Mouse (Mus musculus) embryo, embryonic 10 days (tissue): ENCODE results near the gene Erg.

Experiments
- DNase-seq: peaks from one replicate; pipeline ENCODE4 v3.0.0-alpha.2; 2015; ENCODE audit warnings: low spot score

The Erg gene

GRCm38 (mm10) chr16:95584751-95585528, 1.5 kb downstream of the Erg start:
- DNase-seq = peak; percentile 22

- no peak for DNase-seq
Observed at GRCm38 (mm10) chr16:95579289-95579688, 7.1 kb downstream of the Erg start.

GRCm38 (mm10) chr16:95573163-95573562, 13.2 kb downstream of the Erg start:
- DNase-seq = no peak

GRCm38 (mm10) chr16:95570616-95571015, 15.8 kb downstream of the Erg start:
- peak; percentile 74 for DNase-seq

GRCm38 (mm10) chr16:95556834-95557233, 29.6 kb downstream of the Erg start:
- DNase-seq = no peak

GRCm38 (mm10) chr16:95553136-95553535, 33.3 kb downstream of the Erg start:
- no peak for DNase-seq

- DNase-seq = no peak
Observed at GRCm38 (mm10) chr16:95552495-95552894, 33.9 kb downstream of the Erg start.

- no peak for DNase-seq
Observed at GRCm38 (mm10) chr16:95550496-95550895, 35.9 kb downstream of the Erg start.

- no peak for DNase-seq
Observed at GRCm38 (mm10) chr16:95544753-95545152, 41.6 kb downstream of the Erg start.

GRCm38 (mm10) chr16:95543471-95543870, 42.9 kb downstream of the Erg start:
- DNase-seq = no peak

GRCm38 (mm10) chr16:95535151-95535550, 51.2 kb downstream of the Erg start:
- no peak for DNase-seq

GRCm38 (mm10) chr16:95532387-95533077, 53.9 kb downstream of the Erg start:
- no peak for DNase-seq

- no peak for DNase-seq
Observed at GRCm38 (mm10) chr16:95527561-95527960, 58.8 kb downstream of the Erg start.

- no peak for DNase-seq
Observed at GRCm38 (mm10) chr16:95519520-95519919, 66.9 kb downstream of the Erg start.

GRCm38 (mm10) chr16:95506051-95506450, 80.3 kb downstream of the Erg start:
- no peak for DNase-seq

- DNase-seq = no peak
Observed at GRCm38 (mm10) chr16:95496582-95497300, 89.7 kb downstream of the Erg start.

GRCm38 (mm10) chr16:95494108-95494507, 92.3 kb downstream of the Erg start:
- peak; percentile 45 for DNase-seq

GRCm38 (mm10) chr16:95493336-95493735, 93.1 kb downstream of the Erg start:
- no peak for DNase-seq

- no peak for DNase-seq
Observed at GRCm38 (mm10) chr16:95492146-95492545, 94.2 kb downstream of the Erg start.

GRCm38 (mm10) chr16:95490386-95490785, 96.0 kb downstream of the Erg start:
- peak; percentile 38 for DNase-seq

GRCm38 (mm10) chr16:95487606-95488351, 98.6 kb downstream of the Erg start:
- DNase-seq = peak; percentile 34

- DNase-seq = no peak
Observed at GRCm38 (mm10) chr16:95481176-95481575, 105.2 kb downstream of the Erg start.
